Mouse (Mus musculus) liver, embryonic 15.5 days (tissue): ENCODE measurements at regions not wholly inside any gene's neighbourhood (a gene's known extent, or its start where the extent isn't known, plus 50 kb on each side); places are given as distances from the start of the nearest gene placed in this dataset.

Source experiments
- ATAC-seq: fragments of 200-750 bp; cut with Nextera tagmentation; 2 replicates; pipeline ENCODE4 v1.8.0; 2017; ENCODE audit warnings: moderate number of reproducible peaks, mild to moderate bottlenecking, moderate library complexity; ENCODE audit not compliant: insufficient read depth
- H3K27ac ChIP-seq: fragments of 300-500 bp; sonication (generic); replicated peaks from 2 replicates; pipeline ENCODE4 v1.5.1; 2015; ENCODE audit warnings: mild to moderate bottlenecking, inconsistent platforms
- H3K27me3 ChIP-seq: fragments of 300-500 bp; sonication (generic); 2 replicates; pipeline ENCODE4 v1.6.1; 2015; ENCODE audit warnings: mild to moderate bottlenecking, inconsistent platforms
- H3K36me3 ChIP-seq: fragments of 300-500 bp; sonication (generic); replicated peaks from 2 replicates; pipeline ENCODE4 v1.6.1; 2015; ENCODE audit warnings: moderate library complexity, mild to moderate bottlenecking, inconsistent platforms
- H3K4me1 ChIP-seq: fragments of 300-500 bp; sonication (generic); replicated peaks from 2 replicates; pipeline ENCODE4 v1.6.1; 2015; ENCODE audit warnings: inconsistent platforms
- H3K4me2 ChIP-seq: fragments of 300-500 bp; sonication (generic); 2 replicates; pipeline ENCODE4 v1.6.1; 2015; ENCODE audit warnings: moderate library complexity, mild to moderate bottlenecking, inconsistent platforms
- H3K4me3 ChIP-seq: fragments of 300-500 bp; sonication (generic); replicated peaks from 2 replicates; pipeline ENCODE4 v1.5.1; 2015; ENCODE audit warnings: mild to moderate bottlenecking, inconsistent platforms
- H3K9ac ChIP-seq: fragments of 300-500 bp; sonication (generic); 2 replicates; pipeline ENCODE4 v1.6.1; 2015; ENCODE audit warnings: moderate library complexity, mild to moderate bottlenecking, inconsistent platforms
- H3K9me3 ChIP-seq: fragments of 300-500 bp; sonication (generic); replicated peaks from 2 replicates; pipeline ENCODE4 v1.6.1; 2016; ENCODE audit warnings: inconsistent platforms
- WGBS: fragments of 180-500 bp; shearing (Covaris S2); methylation state at CpG from one replicate; pipeline ENCODE4 v1.1.7; 2015; ENCODE audit warnings: mixed read lengths; ENCODE audit not compliant: insufficient replicate concordance; 5-methylcytosine and 5-hydroxymethylcytosine counted together

- Histone ChIP-seq H3K4me1 (no peaks in the 10 kb centered on the region), H3K36me3 (no peaks in the 10 kb centered on the region), H3K4me2 (no peak overlapping the region), H3K4me3 (no peak overlapping the region), H3K27me3 (no peaks in the 10 kb centered on the region), H3K9ac (no peak overlapping the region), H3K27ac (no peak overlapping the region), H3K9me3 (no peaks in the 10 kb centered on the region)
- ATAC-seq, result no peak
- 37% methylated on average over 1 of the region's 1 CpGs for WGBS
Observed at GRCm38 (mm10) chr2:134126988-134127387, 427.2 kb downstream of the Hao1 start.

- Histone ChIP-seq H3K27ac (no peak overlapping the region), H3K9ac (no peak overlapping the region), H3K27me3 (no peaks in the 10 kb centered on the region), H3K4me3 (no peak overlapping the region), H3K4me2 (no peak overlapping the region), H3K4me1 (no peaks in the 10 kb centered on the region), H3K9me3 (no peaks in the 10 kb centered on the region), H3K36me3 (no peaks in the 10 kb centered on the region)
- ATAC-seq, result no peak
Observed at GRCm38 (mm10) chr2:134107286-134107685, 446.9 kb downstream of the Hao1 start.

GRCm38 (mm10) chr2:134088374-134088773 is 465.8 kb downstream of the Hao1 start:
- Histone ChIP-seq H3K4me3 (no peak overlapping the region), H3K4me2 (no peak overlapping the region), H3K4me1 (no peaks in the 10 kb centered on the region), H3K9ac (no peak overlapping the region), H3K9me3 (no peaks in the 10 kb centered on the region), H3K27ac (no peak overlapping the region), H3K36me3 (no peaks in the 10 kb centered on the region), H3K27me3 (no peaks in the 10 kb centered on the region)
- 69% methylated on average over 2 of the region's 2 CpGs for whole genome bisulfite sequencing
- ATAC-seq, result no peak

- Histone ChIP-seq H3K4me3 (no peak overlapping the region), H3K4me2 (no peak overlapping the region), H3K27me3 (no peaks in the 10 kb centered on the region), H3K4me1 (no peaks in the 10 kb centered on the region), H3K36me3 (no peaks in the 10 kb centered on the region), H3K27ac (no peak overlapping the region), H3K9me3 (no peaks in the 10 kb centered on the region), H3K9ac (no peak overlapping the region)
- 18% methylated on average over 1 of the region's 1 CpGs for WGBS
- ATAC-seq, result peak; percentile 90
Observed at GRCm38 (mm10) chr2:134080148-134080547, 474.0 kb downstream of the Hao1 start.

GRCm38 (mm10) chr2:134077953-134078352 is 476.2 kb downstream of the Hao1 start:
- no peak overlapping the region for H3K9ac ChIP-seq
- WGBS, result 26% methylated on average over 1 of the region's 1 CpGs

DNA sequence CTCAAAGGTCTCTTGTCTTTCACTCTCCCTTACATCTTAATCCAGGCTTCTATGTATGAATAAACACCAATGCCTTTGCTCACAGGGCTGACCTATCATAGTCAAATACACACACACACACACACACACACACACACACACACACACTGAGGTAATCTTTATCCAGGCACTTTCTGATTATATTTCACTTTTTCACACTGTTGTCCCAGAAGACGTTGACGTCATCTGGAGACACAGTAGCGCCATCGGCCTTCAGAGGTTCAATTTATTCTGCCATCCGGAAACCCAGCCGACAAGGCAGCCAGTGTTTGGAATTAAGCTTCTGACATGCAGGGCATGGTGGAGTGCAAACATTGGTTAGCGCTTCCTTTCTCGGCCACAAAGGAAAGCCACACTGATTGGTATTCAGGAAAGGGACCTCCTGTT is 486.2 kb downstream of the Hao1 start:
- Histone ChIP-seq H3K4me1 (no peaks in the 10 kb centered on the region), H3K9ac (no peak overlapping the region), H3K27ac (no peak overlapping the region), H3K4me3 (no peak overlapping the region), H3K27me3 (no peaks in the 10 kb centered on the region), H3K9me3 (no peaks in the 10 kb centered on the region), H3K4me2 (no peak overlapping the region), H3K36me3 (no peaks in the 10 kb centered on the region)
- no peak for ATAC-seq
- 9% methylated on average over 8 of the region's 8 CpGs for WGBS

More at GRCm38 (mm10) chr2:134077953-134078352, 476.2 kb downstream of the Hao1 start:
- H3K27me3 ChIP-seq, result no peaks in the 10 kb centered on the region
- no peak overlapping the region for H3K27ac ChIP-seq
- H3K9me3 ChIP-seq, result no peaks in the 10 kb centered on the region
- H3K4me3 ChIP-seq, result no peak overlapping the region
- ATAC-seq, result no peak
- no peaks in the 10 kb centered on the region for H3K36me3 ChIP-seq
- no peak overlapping the region for H3K4me2 ChIP-seq
- H3K4me1 ChIP-seq, result no peaks in the 10 kb centered on the region

DNA sequence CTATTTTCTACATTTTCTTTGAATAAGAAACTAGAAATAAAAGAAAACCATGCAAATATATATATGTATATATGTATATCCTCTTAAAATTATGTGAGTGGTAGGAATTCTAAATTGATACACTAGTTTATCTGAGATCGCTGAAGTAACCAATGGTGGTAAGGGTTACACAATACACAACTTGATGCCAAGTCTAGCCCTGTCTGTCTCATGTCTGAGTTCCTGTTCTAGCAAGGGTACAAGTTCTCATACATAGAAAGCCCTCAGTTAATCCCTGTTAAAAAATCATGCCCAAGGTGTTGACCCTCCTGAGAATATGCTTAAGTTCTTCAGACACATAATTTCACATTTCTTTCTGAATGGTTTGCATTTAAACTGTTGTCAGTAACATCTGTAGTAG is 486.8 kb downstream of the Hao1 start:
- Histone ChIP-seq H3K4me2 (no peak overlapping the region), H3K4me3 (no peak overlapping the region), H3K9ac (no peak overlapping the region), H3K36me3 (no peaks in the 10 kb centered on the region), H3K9me3 (no peaks in the 10 kb centered on the region), H3K27me3 (no peaks in the 10 kb centered on the region), H3K27ac (no peak overlapping the region), H3K4me1 (no peaks in the 10 kb centered on the region)
- WGBS, result 43% methylated on average over 1 of the region's 1 CpGs
- no peak for ATAC-seq

DNA sequence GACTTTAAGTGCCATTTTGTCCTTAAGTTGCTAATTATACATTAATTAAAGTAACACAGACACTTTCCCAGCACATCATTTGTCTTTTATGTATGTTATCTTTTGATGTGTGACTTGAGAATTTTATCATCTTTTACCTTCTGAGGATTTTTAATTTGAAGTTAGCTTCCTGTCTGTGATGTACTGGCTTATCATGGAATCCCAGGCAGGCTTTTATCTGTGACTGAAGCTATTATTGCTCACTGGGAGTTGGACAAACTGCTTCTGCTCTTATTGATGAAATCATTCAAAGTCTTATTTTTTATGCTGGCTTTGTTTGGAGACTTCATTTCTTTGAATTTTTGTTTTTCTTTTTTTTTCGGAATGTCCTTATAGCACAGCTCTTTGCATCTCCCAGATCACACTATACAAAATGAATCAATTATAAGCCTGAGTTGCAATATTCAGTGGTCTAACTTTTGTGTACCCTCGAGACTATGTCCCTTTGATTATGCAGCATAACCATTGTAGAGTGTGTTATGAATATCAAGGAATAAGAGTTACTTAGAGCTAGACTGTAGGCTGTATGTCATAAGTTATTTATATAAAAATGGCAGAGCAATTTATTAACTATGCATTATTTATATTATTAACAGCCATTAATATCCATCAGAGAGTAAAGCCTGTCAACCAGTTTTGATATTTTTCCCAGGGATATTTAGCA is 494.1 kb downstream of the Hao1 start:
- H3K4me3 ChIP-seq, result no peak overlapping the region
- no peaks in the 10 kb centered on the region for H3K36me3 ChIP-seq
- H3K27ac ChIP-seq, result no peak overlapping the region
- no peak overlapping the region for H3K4me2 ChIP-seq
- H3K27me3 ChIP-seq, result no peaks in the 10 kb centered on the region
- H3K9ac ChIP-seq, result no peak overlapping the region
- ATAC-seq, result peak; percentile 64
- 39% methylated on average over 2 of the region's 2 CpGs for WGBS
- no peaks in the 10 kb centered on the region for H3K9me3 ChIP-seq
- H3K4me1 ChIP-seq, result peaks cover 5% of the 10 kb centered on the region; the same call in 1 of the 2 replicates

GRCm38 (mm10) chr2:134036359-134036874 is 484.5 kb downstream of the Bmp2 start:
- Histone ChIP-seq H3K9ac (no peak overlapping the region), H3K9me3 (no peaks in the 10 kb centered on the region), H3K27me3 (no peaks in the 10 kb centered on the region), H3K27ac (no peak overlapping the region), H3K36me3 (no peaks in the 10 kb centered on the region), H3K4me2 (no peak overlapping the region), H3K4me3 (no peak overlapping the region), H3K4me1 (no peaks in the 10 kb centered on the region)
- whole genome bisulfite sequencing, result 64% methylated on average over 6 of the region's 6 CpGs
- ATAC-seq, result no peak

DNA sequence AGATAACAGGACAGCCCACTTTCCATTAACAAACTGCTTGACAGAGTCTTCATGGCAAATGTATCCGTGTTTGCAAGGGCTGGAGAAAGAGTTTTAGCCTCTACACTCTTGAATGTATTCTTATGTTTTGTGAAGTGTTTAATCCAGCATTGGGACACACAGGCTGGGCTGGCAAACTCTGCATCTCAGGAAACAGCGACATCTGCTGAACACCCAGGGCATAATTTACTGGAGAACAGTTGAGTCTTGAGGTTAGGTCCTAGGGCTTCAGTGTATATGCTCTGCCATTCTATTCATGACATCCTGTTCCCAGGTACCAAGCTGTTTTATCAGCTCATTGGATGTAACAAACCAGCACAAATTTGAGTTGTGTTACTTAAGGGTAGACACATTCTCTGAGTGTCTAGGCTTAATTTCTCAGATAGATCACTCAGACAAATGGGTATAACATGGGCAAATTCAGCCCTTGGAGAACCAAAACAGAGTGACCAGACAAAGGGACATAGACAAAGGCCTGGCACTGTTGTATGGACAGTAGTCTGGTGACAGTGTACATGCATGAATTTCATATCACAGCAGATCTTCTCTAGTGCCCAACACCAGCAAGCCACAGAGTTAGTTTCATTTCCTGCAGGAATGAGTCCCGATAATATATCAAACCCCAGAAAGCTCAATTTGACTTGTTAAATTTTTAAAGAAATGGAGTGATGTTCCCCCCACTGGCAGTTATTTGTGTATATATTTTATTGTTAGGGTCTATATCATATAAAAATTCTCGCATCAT is 477.9 kb downstream of the Bmp2 start:
- H3K27me3 ChIP-seq, result no peaks in the 10 kb centered on the region
- no peak overlapping the region for H3K4me3 ChIP-seq
- whole genome bisulfite sequencing, result 43% methylated on average over 4 of the region's 4 CpGs
- no peaks in the 10 kb centered on the region for H3K4me1 ChIP-seq
- H3K9me3 ChIP-seq, result no peaks in the 10 kb centered on the region
- no peak overlapping the region for H3K9ac ChIP-seq
- no peak overlapping the region for H3K4me2 ChIP-seq
- H3K27ac ChIP-seq, result no peak overlapping the region
- no peak for ATAC-seq
- H3K36me3 ChIP-seq, result no peaks in the 10 kb centered on the region

GRCm38 (mm10) chr2:134029153-134029552 is 477.2 kb downstream of the Bmp2 start:
- 52% methylated on average over 2 of the region's 2 CpGs for WGBS

More at GRCm38 (mm10) chr2:134029153-134029552, 477.2 kb downstream of the Bmp2 start:
- Histone ChIP-seq H3K4me2 (no peak overlapping the region), H3K4me1 (no peaks in the 10 kb centered on the region), H3K27me3 (no peaks in the 10 kb centered on the region), H3K9me3 (no peaks in the 10 kb centered on the region), H3K4me3 (no peak overlapping the region), H3K36me3 (no peaks in the 10 kb centered on the region), H3K27ac (no peak overlapping the region), H3K9ac (no peak overlapping the region)
- ATAC-seq, result no peak
